Mouse (Mus musculus) small intestine, adult 2 months (tissue): ENCODE data around the gene Chchd3.

Experiments
- CTCF ChIP-seq: fragments of 200-500 bp; IDR thresholded peaks from 2 replicates; pipeline ENCODE4 v1.5.1; 2012; ENCODE audit warnings: low read depth, mild to moderate bottlenecking, control low read depth, inconsistent platforms, low read length, moderate library complexity, mixed read lengths; ENCODE audit not compliant: insufficient replicate concordance, insufficient read length; ENCODE audit errors: extremely low read depth
- POLR2A ChIP-seq: fragments of 200-500 bp; IDR thresholded peaks from 2 replicates; pipeline ENCODE4 v1.6.1; 2012; ENCODE audit warnings: low read depth, mild to moderate bottlenecking, control low read depth, inconsistent platforms, low read length, moderate library complexity

DNA sequence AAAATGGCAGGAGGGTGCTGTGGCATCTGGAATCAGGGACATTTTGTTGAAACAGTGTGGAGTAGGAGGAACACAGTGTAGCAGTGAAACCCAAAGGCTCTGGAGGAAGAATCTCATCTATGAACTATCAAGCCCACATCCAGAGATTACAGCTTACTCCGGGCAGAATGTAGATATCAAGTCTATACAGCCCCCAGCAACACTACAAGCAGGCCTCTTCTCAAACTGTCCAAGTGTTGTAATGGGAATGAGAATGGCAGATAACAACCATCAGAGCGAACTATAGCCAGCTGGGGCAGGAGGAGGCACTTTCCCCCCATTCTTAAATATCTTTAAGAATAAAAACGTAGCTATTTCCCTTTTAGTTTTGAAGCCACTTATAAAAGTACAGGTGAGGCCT lies 266.9 kb downstream of the Chchd3 start:
- TF ChIP-seq POLR2A (no peak), CTCF (no peak)
